Mouse (Mus musculus): ENCODE results near the gene Fgr. TPM values are rescaled to one million over a fixed set of nuclear protein-coding genes. Genes with fewer than 3 reads are reported as not detected.
"Not testable (repeated sequence)": the region's sequence is repeated elsewhere in the genome, so short reads cannot be mapped to it uniquely, and the experiment has no call there.

The Fgr gene
- polyA plus RNA-seq, 1 experiment: 0.01 TPM

DNA sequence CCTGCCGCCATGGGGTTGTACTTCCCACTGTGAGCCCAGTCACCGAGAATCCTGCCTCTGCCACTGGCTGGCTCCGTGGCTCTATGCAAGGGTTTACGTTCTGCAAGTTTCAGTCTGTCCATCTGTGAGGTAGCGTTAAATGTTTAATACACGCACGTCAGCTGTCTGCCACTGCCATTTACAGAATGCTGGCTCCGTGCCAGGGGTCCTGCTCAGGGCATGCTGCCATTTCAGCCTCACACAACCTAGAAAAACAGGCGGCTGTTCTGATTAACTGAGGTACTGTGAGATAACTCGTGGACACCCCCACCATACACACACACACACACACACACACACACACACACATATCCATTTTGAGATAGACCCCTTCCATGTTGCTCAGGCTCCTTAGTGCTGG is 29.0 kb downstream of the Fgr start:
- Histone ChIP-seq H3K9me3 (ENCODE audit: control insufficient read depth, low read length) (no peaks in the 10 kb centered on the region), H3K36me3 (ENCODE audit: control insufficient read depth) (no peaks in the 10 kb centered on the region), H3K27me3 (ENCODE audit: control insufficient read depth) (peaks cover 4% of the 10 kb centered on the region), H3K4me3 (replicated peaks) (no peak overlapping the region), H3K4me1 (ENCODE audit: control insufficient read depth) (peaks cover 8% of the 10 kb centered on the region)
- TF ChIP-seq GATA1 (IDR thresholded peaks at IDR 0.05; ENCODE audit: low read length) (no peak), TAL1 (IDR thresholded peaks at IDR 0.05; ENCODE audit: low read length) (no peak)

DNA sequence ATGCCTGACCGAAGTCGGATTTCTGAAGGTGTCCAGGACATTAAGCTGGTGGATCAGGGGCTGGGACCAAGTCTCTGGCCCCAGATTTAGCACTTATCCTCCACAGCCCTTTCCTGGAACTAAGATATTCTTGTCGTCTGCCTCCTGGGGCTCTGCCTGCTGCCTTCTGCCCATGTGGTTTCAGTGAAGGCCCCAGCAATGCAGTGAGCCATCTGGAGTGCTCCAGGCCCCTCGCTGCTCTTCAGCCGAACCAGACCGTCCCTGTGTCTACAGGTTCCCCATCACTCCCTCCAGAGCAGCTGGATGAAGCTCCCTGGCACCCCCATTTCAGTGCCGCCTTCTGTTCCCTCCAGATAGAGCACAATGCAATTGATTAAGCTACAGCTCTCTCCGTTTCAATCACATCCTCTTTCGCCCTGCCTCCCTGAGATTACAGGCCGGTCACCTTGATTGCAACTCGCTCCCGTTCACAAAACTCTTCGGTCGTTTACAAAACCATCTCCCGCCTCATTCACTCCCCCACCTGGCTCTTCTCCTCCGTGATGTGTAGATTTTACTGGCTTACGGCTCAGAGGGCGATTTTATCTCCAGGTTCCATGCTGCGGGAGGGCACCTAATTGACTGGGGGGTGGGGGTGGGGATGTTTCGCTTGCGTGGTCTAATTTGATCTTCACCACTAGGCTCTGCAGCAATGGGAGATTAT is 29.6 kb downstream of the Fgr start:
- no peak for TF ChIP-seq TAL1 (IDR thresholded peaks at IDR 0.05; ENCODE audit: low read length)
- no peak for TF ChIP-seq GATA1 (IDR thresholded peaks at IDR 0.05; ENCODE audit: low read length)
- no peaks in the 10 kb centered on the region for H3K36me3 ChIP-seq (ENCODE audit: control insufficient read depth)
- H3K9me3 ChIP-seq (ENCODE audit: control insufficient read depth, low read length): no peaks in the 10 kb centered on the region
- H3K4me1 ChIP-seq (ENCODE audit: control insufficient read depth): peaks cover 13% of the 10 kb centered on the region
- peaks cover 4% of the 10 kb centered on the region for H3K27me3 ChIP-seq (ENCODE audit: control insufficient read depth)
- no peak overlapping the region for H3K4me3 ChIP-seq (replicated peaks)

- Histone ChIP-seq H3K4me1 (ENCODE audit: control insufficient read depth) (peaks cover 18% of the 10 kb centered on the region), H3K4me3 (replicated peaks) (no peak overlapping the region), H3K27me3 (ENCODE audit: control insufficient read depth) (peaks cover 17% of the 10 kb centered on the region), H3K9me3 (ENCODE audit: control insufficient read depth, low read length) (no peaks in the 10 kb centered on the region), H3K36me3 (ENCODE audit: control insufficient read depth) (no peaks in the 10 kb centered on the region)
- no peak for TF ChIP-seq GATA1 (IDR thresholded peaks at IDR 0.05; ENCODE audit: low read length)
- no peak for TF ChIP-seq TAL1 (IDR thresholded peaks at IDR 0.05; ENCODE audit: low read length)
Measured at GRCm38 (mm10) chr4:133005233-133005632, 31.3 kb downstream of the Fgr start.

DNA sequence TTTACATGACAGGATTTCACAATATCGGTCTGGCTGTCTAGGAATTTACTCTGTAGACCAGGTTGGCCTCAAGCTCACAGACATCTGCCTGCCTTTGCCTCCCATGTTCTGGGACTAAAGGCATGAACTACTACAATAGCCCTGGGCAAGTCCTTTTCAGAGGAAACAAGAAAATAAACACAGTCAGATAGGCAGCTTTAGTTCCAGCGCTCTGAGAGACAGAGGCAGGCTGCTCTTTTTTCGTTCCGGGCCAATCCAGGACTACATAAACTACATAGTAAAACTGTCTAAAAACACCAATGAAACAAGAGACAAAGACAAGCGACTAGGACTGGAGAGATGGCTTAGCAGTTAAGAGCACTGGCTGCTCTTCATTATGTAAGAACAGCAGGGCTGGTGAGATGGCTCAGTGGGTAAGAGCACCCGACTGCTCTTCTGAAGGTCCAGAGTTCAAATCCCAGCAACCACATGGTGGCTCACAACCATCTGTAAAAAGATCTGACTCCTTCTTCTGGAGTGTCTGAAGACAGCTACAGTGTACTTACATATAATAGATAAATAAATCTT is 32.1 kb downstream of the Fgr start:
- not testable (repeated sequence) for H3K9me3 ChIP-seq (ENCODE audit: control insufficient read depth, low read length); H3K36me3 ChIP-seq (ENCODE audit: control insufficient read depth); H3K4me3 ChIP-seq (replicated peaks)
- Histone ChIP-seq H3K4me1 (ENCODE audit: control insufficient read depth) (peaks cover 24% of the 10 kb centered on the region), H3K27me3 (ENCODE audit: control insufficient read depth) (peaks cover 24% of the 10 kb centered on the region)

DNA sequence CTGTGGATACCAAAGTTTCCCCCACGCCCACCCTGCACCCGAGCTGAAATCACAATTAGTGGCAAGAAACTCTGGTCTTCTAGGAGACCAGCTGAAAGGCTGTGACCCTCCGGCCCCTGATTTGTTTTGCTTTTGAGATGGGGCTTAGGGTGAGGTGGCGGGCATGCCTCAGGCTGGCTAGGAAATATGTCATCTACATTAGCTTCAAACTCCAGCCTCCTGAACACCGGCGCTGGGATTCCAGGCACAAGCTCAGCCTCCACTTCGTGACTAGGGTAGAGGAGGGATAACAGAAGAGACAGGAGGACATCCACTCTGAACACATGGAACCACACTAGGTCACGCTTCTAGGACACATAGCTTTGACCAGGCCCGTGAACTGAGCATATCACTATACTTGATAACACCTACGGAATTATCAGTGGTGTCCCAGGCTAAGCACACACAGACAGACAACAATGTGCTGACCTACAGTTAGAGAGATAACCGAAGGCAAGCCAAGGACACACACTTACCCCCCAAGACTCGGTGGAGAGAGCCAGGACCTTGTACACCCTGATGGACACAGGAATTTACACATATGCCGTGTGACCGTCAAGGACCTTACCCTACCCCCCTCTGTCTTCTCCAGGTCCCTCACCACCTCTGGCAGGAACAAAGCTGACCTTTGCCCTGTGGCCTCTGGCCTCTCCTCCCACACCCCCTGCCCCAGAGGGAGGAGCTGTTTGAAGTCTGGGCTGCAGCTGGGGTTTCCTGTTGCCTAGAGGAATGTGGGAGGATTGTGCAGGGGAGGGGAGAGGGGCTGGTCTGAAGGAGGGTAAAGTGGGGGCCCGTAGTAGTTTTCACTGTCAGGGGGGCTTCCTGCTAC is 33.9 kb downstream of the Fgr start:
- peak overlapping the region; percentile 19 for H3K4me3 ChIP-seq (replicated peaks)
- no peaks in the 10 kb centered on the region for H3K9me3 ChIP-seq (ENCODE audit: control insufficient read depth, low read length)
- peaks cover 42% of the 10 kb centered on the region for H3K27me3 ChIP-seq (ENCODE audit: control insufficient read depth)
- no peaks in the 10 kb centered on the region for H3K36me3 ChIP-seq (ENCODE audit: control insufficient read depth)
- TF ChIP-seq GATA1 (IDR thresholded peaks at IDR 0.05; ENCODE audit: low read length) (no peak), TAL1 (IDR thresholded peaks at IDR 0.05; ENCODE audit: low read length) (0 out of 3 replicates have a peak, but pooled peaks have one; percentile 10)
- H3K4me1 ChIP-seq (ENCODE audit: control insufficient read depth): peaks cover 41% of the 10 kb centered on the region

DNA sequence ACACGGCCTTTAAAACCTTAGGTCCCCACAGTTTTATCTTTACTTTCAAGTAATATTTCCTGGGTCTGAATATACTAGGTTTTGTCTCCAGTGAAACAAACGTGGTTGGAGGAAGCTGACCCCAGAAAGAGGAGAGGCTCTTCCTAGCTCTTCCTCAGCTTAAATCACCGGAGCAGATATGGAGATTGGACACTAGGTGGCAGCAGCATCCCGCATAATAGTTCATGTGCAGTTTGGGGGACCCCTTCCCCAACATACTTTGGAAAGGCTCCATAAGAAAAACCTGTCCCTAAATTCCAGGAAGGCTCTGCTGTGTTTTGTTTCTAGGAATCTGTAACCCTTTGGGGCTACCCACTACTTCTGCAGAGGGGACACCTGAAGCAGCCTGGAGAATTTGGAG is 35.2 kb downstream of the Fgr start:
- H3K27me3 ChIP-seq (ENCODE audit: control insufficient read depth): peaks cover 50% of the 10 kb centered on the region
- no peak overlapping the region for H3K4me3 ChIP-seq (replicated peaks)
- TF ChIP-seq GATA1 (IDR thresholded peaks at IDR 0.05; ENCODE audit: low read length): no peak
- TF ChIP-seq TAL1 (IDR thresholded peaks at IDR 0.05; ENCODE audit: low read length): no peak
- H3K4me1 ChIP-seq (ENCODE audit: control insufficient read depth): peaks cover 51% of the 10 kb centered on the region
- H3K9me3 ChIP-seq (ENCODE audit: control insufficient read depth, low read length): no peaks in the 10 kb centered on the region
- H3K36me3 ChIP-seq (ENCODE audit: control insufficient read depth): no peaks in the 10 kb centered on the region

DNA sequence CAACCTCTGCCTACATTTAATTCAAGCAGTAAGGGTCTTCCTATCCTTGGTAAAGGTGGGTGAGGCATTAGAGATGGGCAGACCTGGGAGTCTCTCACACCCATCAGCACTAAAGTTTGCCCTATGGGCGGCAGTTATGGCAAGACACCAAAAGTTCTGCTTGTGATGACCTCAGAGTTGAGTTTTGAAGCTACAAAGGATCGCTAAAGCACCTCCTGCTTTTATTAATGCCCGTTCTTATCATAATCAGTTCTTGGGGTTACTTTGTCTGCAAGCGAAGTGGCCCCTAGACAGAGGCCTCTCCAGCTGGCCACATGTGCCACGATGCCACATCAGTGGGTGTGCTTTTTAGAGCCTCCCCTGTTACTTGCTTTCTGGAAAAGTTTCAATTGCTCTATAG is 35.8 kb downstream of the Fgr start:
- H3K4me1 ChIP-seq (ENCODE audit: control insufficient read depth): peaks cover 51% of the 10 kb centered on the region
- no peak for TF ChIP-seq TAL1 (IDR thresholded peaks at IDR 0.05; ENCODE audit: low read length)
- no peak for TF ChIP-seq GATA1 (IDR thresholded peaks at IDR 0.05; ENCODE audit: low read length)
- peaks cover 52% of the 10 kb centered on the region for H3K27me3 ChIP-seq (ENCODE audit: control insufficient read depth)
- H3K9me3 ChIP-seq (ENCODE audit: control insufficient read depth, low read length): no peaks in the 10 kb centered on the region
- no peak overlapping the region for H3K4me3 ChIP-seq (replicated peaks)
- no peaks in the 10 kb centered on the region for H3K36me3 ChIP-seq (ENCODE audit: control insufficient read depth)

- Histone ChIP-seq H3K4me1 (ENCODE audit: control insufficient read depth) (peaks cover 51% of the 10 kb centered on the region), H3K27me3 (ENCODE audit: control insufficient read depth) (peaks cover 52% of the 10 kb centered on the region), H3K4me3 (replicated peaks) (peak overlapping the region; percentile 77), H3K36me3 (ENCODE audit: control insufficient read depth) (no peaks in the 10 kb centered on the region), H3K9me3 (ENCODE audit: control insufficient read depth, low read length) (no peaks in the 10 kb centered on the region)
- TF ChIP-seq GATA1 (IDR thresholded peaks at IDR 0.05; ENCODE audit: low read length) (no peak), TAL1 (IDR thresholded peaks at IDR 0.05; ENCODE audit: low read length) (no peak)
Measured at GRCm38 (mm10) chr4:133010611-133011010, 36.7 kb downstream of the Fgr start.

All from erythroblast, embryonic 14.5 days (primary cell).